Mouse (Mus musculus) thymus, postnatal 4 days (tissue): ENCODE data around the gene Tenm2.

Experiments used
- DNase-seq: peaks from one replicate; pipeline ENCODE4 v3.0.0; 2021

Gene Tenm2

GRCm38 (mm10) chr11:36106639-36107038 lies 1129.1 kb downstream of the Tenm2 start:
- no peak for DNase-seq

- no peak for DNase-seq
Observed at GRCm38 (mm10) chr11:36103556-36103955, 1132.2 kb downstream of the Tenm2 start.

GRCm38 (mm10) chr11:36096219-36096618 lies 1139.5 kb downstream of the Tenm2 start:
- DNase-seq, result no peak

GRCm38 (mm10) chr11:36090210-36090609 lies 1145.6 kb downstream of the Tenm2 start:
- no peak for DNase-seq

GRCm38 (mm10) chr11:36081399-36082053 lies 1154.2 kb downstream of the Tenm2 start:
- DNase-seq, result no peak

GRCm38 (mm10) chr11:36080766-36081165 lies 1155.0 kb downstream of the Tenm2 start:
- no peak for DNase-seq

GRCm38 (mm10) chr11:36078391-36078790 lies 1157.4 kb downstream of the Tenm2 start:
- DNase-seq, result no peak

- no peak for DNase-seq
Observed at GRCm38 (mm10) chr11:36074015-36074567, 1161.7 kb downstream of the Tenm2 start.

GRCm38 (mm10) chr11:36073074-36073818 lies 1162.5 kb downstream of the Tenm2 start:
- no peak for DNase-seq

GRCm38 (mm10) chr11:36072646-36073045 lies 1163.1 kb downstream of the Tenm2 start:
- DNase-seq, result no peak

- DNase-seq, result no peak
Observed at GRCm38 (mm10) chr11:36072038-36072437, 1163.7 kb downstream of the Tenm2 start.

- DNase-seq, result no peak
Observed at GRCm38 (mm10) chr11:36059325-36059843, 1176.4 kb downstream of the Tenm2 start.

GRCm38 (mm10) chr11:36056525-36056924 lies 1179.2 kb downstream of the Tenm2 start:
- DNase-seq, result no peak

GRCm38 (mm10) chr11:36054323-36054722 lies 1181.4 kb downstream of the Tenm2 start:
- DNase-seq, result no peak

- no peak for DNase-seq
Observed at GRCm38 (mm10) chr11:36053457-36053856, 1182.3 kb downstream of the Tenm2 start.

- no peak for DNase-seq
Observed at GRCm38 (mm10) chr11:36052598-36052997, 1183.2 kb downstream of the Tenm2 start.

- DNase-seq, result no peak
Observed at GRCm38 (mm10) chr11:36052091-36052490, 1183.7 kb downstream of the Tenm2 start.

- DNase-seq, result no peak
Observed at GRCm38 (mm10) chr11:36049547-36049946, 1186.2 kb downstream of the Tenm2 start.

- peak; percentile 75 for DNase-seq
Observed at GRCm38 (mm10) chr11:36045681-36046276, 1190.0 kb downstream of the Tenm2 start.

- no peak for DNase-seq
Observed at GRCm38 (mm10) chr11:36041411-36041810, 1194.4 kb downstream of the Tenm2 start.

GRCm38 (mm10) chr11:36040508-36041233 lies 1195.1 kb downstream of the Tenm2 start:
- DNase-seq, result no peak

GRCm38 (mm10) chr11:36039825-36040224 lies 1195.9 kb downstream of the Tenm2 start:
- DNase-seq, result no peak

- DNase-seq, result no peak
Observed at GRCm38 (mm10) chr11:36038386-36038785, 1197.4 kb downstream of the Tenm2 start.
